Mouse (Mus musculus) kidney, postnatal 10 days (tissue): Measurements from ENCODE around the gene Baz1b.
"Not testable (repeated sequence)": the region's sequence is repeated elsewhere in the genome, so short reads cannot be mapped to it uniquely, and the experiment has no call there.

Source experiments
- DNase-seq: peaks from one replicate; pipeline ENCODE4 v3.0.0; 2021; ENCODE audit warnings: mixed read lengths

Gene Baz1b

DNA sequence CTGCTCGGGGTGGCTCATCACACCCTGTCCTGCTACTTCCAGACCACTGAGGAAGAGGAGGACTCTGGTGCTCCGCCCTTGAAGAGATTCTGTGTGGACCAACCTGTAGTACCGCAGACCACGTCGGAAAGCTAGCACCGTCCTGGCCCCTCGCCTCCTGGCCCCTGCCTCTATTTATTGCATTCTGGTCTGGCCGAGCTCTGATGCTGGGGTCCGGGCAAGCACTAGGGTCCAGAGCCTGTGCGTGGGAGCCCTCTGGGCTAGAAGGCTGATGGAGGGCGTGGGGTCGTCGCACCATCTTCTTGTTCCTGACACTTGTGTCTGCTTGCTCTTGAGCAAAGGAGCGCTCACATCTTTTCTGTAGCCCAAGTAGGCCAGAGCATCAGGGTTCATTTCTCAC, 6.3 kb upstream of the Baz1b start:
- no peak for DNase-seq

GRCm38 (mm10) chr5:135181776-135182175, 5.3 kb upstream of the Baz1b start:
- no peak for DNase-seq

DNA sequence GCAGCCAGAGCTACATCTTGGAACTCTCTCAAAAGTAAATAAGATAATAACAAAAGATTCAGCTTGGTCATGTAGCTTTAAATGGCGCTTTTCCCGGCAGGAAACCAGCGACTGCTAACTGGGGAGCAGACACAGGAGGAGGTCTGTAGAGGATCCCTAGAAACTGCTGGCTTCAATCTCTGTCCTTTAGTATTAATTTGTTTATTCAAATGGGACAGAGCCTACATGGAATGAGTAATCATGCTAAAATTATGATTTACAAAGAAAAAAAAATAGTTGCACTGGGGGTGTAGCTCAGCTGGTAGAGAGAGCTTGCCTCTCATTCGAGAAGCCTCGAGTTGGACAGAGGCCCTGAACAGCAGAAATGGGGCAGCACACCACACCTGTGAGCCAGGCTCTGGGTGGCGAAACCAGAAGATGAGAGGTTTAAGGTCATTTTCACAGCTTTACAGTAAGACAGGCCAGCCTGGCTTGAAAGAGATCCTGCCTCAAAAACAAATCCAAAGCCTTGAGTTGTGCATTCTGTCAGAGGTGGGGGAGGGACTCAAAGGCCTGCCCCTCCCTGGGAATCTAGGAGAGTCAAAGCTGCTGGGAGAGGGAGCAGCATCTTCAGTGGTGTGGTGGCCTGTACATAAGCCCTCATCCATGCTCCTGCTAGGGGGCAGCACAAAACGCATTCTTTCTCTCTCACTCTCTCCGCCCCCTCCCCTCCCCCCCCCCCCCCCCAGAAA, 3.8 kb upstream of the Baz1b start:
- peak; percentile 63 for DNase-seq

DNA sequence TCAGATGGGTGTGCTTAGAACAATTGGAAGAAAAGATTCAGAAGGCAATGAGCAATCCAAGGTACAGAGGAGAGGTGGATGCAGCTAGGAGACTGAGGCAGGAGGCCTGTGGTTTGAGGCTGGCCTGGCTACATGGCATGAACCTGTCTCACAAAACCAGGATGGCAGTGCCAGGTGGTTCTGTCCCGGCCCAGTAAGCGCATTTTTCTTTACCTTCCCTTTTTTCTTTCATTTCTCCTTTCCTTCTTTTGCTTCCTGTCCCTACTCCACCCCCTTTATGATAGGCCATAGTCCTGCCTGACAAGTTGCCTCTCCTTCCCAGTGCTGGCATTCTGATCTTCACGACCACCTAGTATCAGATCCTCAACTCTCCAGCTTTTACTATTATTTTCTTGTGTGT, 2.0 kb upstream of the Baz1b start:
- DNase-seq: no peak

GRCm38 (mm10) chr5:135185596-135185995, 1.5 kb upstream of the Baz1b start:
- DNase-seq: no peak

- DNase-seq: no peak
Observed at GRCm38 (mm10) chr5:135186231-135186620, 838 bp upstream of the Baz1b start.

DNA sequence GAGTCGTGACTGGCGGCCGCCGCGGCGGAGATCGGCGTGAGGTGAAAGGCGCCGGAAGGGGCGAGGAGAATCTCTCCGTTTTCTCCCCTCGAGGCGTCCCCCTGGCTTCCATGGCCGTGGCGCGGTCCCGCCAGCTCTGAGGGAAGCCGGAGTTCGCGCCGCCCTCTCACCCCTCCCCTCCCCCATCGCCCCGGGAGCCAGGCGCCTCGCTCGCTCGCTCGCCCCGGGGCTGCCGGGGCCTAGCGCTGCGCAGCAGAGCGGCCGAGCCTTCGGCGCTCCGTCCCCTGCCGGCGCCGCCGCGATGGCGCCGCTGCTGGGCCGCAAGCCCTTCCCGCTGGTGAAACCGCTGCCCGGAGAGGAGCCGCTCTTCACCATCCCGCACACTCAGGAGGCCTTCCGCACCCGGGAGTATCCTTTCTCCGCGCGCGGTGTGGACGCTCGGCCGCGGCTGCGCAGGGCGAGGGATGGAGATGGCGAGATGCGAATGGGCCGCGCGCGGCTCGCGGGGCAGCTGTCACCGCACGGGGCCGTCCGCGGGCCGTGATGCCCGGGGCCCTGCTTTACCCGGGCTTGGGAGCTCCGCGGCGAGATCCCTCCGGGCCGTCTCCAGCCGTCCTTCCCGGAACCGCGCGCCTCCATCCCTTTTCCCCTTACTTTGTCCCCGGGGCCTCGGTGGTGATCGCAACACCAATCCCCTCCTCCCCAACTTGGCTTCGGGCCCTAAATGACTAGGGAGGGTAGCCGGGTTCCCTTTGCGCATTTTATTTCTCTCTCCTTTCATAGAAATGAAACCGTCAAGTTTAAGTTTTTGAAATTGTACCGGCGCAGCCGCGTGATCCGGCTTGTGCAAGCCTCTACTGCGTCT, 517 bp downstream of the Baz1b start:
- peak; percentile 88 for DNase-seq

GRCm38 (mm10) chr5:135188214-135188554, 1.1 kb downstream of the Baz1b start:
- DNase-seq: no peak

GRCm38 (mm10) chr5:135189281-135190022, 2.4 kb downstream of the Baz1b start:
- DNase-seq: no peak

GRCm38 (mm10) chr5:135191620-135192019, 4.6 kb downstream of the Baz1b start:
- DNase-seq: peak; percentile 79

- DNase-seq: no peak
Observed at GRCm38 (mm10) chr5:135192431-135192830, 5.4 kb downstream of the Baz1b start.

GRCm38 (mm10) chr5:135196367-135196766, 9.3 kb downstream of the Baz1b start:
- DNase-seq: no peak

DNA sequence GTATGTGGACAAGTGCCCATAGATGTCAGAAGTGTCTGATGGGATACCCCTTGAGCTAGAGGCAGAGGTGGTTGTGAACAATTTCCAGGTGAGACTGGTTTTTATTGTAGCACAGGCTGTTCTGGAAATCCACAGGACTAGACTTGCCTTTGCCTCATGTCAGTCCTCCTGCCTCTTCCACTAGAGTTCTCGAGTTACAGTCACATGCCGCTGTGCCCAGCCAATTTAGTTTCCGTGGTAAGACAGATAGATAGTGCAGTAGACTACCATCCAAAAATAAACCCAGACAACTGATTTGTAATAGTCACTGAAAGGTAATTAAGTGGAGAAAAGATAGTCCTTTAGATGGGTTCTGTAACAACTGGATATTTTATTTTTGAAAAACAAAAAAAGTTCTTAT, 15.7 kb downstream of the Baz1b start:
- DNase-seq: no peak

- no peak for DNase-seq
Observed at GRCm38 (mm10) chr5:135208197-135208596, 21.1 kb downstream of the Baz1b start.

- no peak for DNase-seq
Observed at GRCm38 (mm10) chr5:135216871-135217270, 29.8 kb downstream of the Baz1b start.

DNA sequence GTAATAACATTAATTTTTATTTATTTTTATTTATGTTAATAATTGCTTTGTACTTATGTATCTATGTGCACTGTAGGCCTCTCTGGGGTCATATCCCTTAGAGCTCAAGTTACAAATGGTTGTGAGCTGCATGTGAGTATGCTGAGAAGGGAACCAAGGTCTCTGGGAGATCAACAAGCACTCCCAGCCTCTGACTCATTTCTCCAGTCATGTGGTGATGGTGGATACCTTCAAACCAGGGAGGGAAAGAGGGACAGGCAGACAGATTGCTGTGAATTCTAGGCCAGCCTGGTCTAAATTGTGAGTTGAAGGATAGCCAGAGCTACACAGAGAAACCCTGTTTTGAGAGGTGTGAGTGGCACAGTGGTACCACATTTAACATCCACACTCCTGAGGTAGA, 33.9 kb downstream of the Baz1b start:
- DNase-seq: no peak

DNA sequence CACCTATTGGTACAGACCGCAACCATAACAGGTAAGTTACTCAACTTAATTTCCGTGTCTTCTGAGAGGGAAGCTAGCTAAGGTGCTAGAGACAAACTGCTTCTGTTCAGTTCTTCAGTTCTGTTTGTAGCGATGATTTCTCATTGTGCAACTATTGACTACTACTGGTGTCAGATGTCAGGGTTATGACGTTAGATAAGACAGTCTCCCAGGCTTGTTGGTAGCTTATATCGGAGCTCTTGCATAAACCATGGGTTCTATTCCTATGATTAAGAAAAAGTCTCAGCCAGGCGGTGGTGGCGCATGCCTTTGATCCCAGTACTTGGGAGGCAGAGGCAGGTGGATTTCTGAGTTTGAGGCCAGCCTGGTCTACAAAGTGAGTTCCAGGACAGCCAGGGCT, 35.0 kb downstream of the Baz1b start:
- no peak for DNase-seq

GRCm38 (mm10) chr5:135224169-135224568, 37.1 kb downstream of the Baz1b start:
- no peak for DNase-seq

GRCm38 (mm10) chr5:135225879-135226278, 38.8 kb downstream of the Baz1b start:
- not testable (repeated sequence) for DNase-seq

GRCm38 (mm10) chr5:135230186-135230585, 43.1 kb downstream of the Baz1b start:
- no peak for DNase-seq

DNA sequence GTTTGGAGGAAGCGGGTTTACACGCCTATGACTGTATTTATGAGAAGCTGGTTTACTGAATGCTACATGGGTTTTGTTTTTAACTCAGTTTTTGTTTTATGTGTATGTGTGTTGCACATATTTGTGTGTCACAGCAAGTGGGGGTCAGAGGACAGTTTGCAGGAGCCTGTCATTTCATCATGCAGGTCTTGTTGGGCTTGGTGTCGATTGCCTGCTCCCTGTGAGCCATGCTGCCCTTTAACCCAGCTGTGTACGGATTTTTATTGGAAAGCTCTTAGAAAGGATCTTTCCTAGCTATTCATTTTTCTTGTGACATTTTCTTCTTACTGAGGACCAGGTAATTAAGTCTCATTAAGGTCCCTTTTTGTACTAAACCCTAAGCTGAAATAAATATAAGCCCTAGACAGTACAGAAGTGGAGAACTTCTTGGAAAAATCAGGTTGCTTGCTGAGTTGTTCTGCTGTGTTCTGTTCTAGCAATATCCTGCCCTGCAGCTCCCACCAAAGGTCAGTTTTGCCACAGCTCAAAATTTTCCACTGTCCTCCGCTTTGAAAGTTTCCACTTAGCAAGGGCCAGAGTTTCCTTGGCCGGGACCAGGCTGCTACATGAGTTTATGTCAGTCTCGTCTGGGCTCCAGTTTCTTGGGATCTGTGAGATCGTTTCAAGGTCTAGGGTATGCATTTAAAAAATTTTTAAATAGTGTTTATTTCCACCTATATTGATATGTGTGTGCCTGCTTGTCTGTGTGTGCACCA, 46.3 kb downstream of the Baz1b start:
- DNase-seq: peak; percentile 31

DNA sequence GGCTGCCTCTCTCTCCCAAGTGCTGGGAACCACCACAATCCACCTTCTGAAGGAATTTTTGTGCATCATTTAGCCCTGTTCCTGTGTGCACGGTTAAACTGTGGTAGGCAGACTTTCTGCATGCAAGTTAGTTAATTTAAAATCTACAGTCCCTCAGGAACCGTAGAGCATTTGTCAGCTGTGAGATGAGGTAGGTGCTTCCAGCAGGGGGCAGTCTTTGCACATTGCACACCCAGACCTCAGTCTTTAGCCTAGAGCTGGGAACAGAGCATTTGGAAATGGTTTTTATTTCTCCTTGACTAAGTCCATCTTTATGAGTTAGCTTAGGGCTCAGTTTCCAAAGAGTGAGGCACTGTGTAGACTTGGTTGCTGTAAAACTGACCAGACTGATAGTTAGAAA, 49.5 kb downstream of the Baz1b start:
- DNase-seq: peak; percentile 85

DNA sequence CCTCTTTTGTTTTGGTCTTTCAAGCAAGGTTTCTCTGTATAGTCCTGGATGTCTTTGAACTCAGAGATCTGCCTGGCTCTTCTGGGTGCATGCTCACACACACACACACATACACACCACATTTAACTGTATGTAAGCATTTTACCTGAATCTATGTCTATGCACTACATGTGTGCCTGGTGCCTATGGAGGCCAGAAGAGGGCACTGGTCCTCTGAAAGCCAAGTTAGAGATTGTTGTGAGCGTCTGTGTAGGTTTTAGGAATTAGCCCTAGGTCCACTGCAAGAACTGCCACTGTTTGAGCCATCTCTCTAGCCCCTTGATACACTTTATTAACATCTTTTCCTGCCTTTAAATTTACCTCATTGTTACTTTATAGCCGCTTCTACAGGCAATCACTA, 51.8 kb downstream of the Baz1b start:
- no peak for DNase-seq
